Mouse (Mus musculus): Measurements from ENCODE around the gene Mia2. TPM values are rescaled to one million over a fixed set of nuclear protein-coding genes. Genes with fewer than 3 reads are reported as not detected.

Mia2 gene
- polyA plus RNA-seq, 1 experiment from 2014 or later: 79.6 TPM

DNA sequence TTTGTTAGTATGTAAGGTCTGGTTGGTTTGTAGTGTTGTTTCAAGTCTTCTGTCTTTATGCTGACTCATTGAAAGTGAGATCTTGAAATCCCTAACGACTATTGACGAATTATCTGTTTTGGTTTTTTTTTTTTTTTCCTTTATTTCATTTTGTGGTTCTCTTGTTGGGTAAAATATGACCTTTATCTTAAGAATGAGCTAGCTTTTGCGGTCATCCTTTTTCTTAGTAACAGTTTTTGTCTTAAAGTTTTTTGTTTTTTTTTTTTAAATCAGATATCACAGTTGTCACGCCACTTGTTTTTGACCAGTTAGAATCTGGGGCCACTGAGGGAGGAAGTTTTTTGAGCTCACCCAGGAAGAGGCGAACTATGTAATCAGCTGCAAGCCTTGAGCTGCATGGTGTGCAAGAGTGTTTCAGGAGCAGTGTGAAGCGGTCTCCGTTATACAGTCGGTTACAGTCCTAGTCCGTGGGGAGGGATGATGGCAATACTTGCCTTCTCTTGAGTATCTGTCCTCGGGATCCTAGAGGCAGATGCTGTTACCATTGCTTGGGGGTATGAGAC, 37.9 kb downstream of the Mia2 start:
- ATAC-seq (ENCODE audit: insufficient read depth, low FRiP score): no peak
- no peaks in the 10 kb centered on the region for H3K9me3 ChIP-seq (replicated peaks; ENCODE audit: control insufficient read depth, low read length)
- no peaks in the 10 kb centered on the region for H3K27me3 ChIP-seq (ENCODE audit: control insufficient read depth, insufficient read depth, low read length)
- H3K36me3 ChIP-seq (ENCODE audit: control insufficient read depth, insufficient read depth, low read length): no peaks in the 10 kb centered on the region
- H3K9ac ChIP-seq (ENCODE audit: low read length): no peak overlapping the region
- no peak overlapping the region for H3K4me3 ChIP-seq (replicated peaks; ENCODE audit: low read length)
- H3K27ac ChIP-seq (ENCODE audit: low read length): no peak overlapping the region
- peaks cover 12% of the 10 kb centered on the region for H3K4me1 ChIP-seq (ENCODE audit: control insufficient read depth, insufficient read depth, low read length)
- WGBS: 84% methylated on average over 10 of the region's 10 CpGs
- H3K4me2 ChIP-seq (ENCODE audit: low read depth, low read length): no peak overlapping the region

DNA sequence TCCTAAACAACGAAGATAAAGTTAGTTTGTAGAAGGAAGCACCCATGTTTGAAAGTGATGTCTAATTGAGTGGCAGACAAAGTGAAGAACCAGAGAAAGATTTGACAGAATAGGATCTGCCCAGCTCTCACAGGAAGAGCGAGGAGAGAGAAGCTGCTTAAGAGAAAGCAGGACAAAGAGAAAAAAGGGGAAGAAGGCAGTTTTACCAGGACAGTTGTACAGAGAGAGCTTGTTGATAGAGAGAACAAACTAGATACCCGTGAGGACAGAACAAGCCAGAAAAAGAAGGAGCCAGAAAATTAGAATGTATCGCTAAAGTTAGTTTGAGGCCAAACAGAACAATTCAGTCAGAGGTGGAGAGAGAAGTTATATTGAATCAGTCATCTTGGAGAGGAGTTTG, 39.5 kb downstream of the Mia2 start:
- Histone ChIP-seq H3K4me3 (replicated peaks; ENCODE audit: low read length) (no peak overlapping the region), H3K4me2 (ENCODE audit: low read depth, low read length) (no peak overlapping the region), H3K9me3 (replicated peaks; ENCODE audit: control insufficient read depth, low read length) (no peaks in the 10 kb centered on the region), H3K27ac (ENCODE audit: low read length) (no peak overlapping the region), H3K36me3 (ENCODE audit: control insufficient read depth, insufficient read depth, low read length) (peaks cover 5% of the 10 kb centered on the region; the same call in 1 of the 2 replicates), H3K27me3 (ENCODE audit: control insufficient read depth, insufficient read depth, low read length) (no peaks in the 10 kb centered on the region), H3K4me1 (ENCODE audit: control insufficient read depth, insufficient read depth, low read length) (peaks cover 12% of the 10 kb centered on the region), H3K9ac (ENCODE audit: low read length) (no peak overlapping the region)
- 89% methylated on average over 4 of the region's 4 CpGs for WGBS
- ATAC-seq (ENCODE audit: insufficient read depth, low FRiP score): no peak

DNA sequence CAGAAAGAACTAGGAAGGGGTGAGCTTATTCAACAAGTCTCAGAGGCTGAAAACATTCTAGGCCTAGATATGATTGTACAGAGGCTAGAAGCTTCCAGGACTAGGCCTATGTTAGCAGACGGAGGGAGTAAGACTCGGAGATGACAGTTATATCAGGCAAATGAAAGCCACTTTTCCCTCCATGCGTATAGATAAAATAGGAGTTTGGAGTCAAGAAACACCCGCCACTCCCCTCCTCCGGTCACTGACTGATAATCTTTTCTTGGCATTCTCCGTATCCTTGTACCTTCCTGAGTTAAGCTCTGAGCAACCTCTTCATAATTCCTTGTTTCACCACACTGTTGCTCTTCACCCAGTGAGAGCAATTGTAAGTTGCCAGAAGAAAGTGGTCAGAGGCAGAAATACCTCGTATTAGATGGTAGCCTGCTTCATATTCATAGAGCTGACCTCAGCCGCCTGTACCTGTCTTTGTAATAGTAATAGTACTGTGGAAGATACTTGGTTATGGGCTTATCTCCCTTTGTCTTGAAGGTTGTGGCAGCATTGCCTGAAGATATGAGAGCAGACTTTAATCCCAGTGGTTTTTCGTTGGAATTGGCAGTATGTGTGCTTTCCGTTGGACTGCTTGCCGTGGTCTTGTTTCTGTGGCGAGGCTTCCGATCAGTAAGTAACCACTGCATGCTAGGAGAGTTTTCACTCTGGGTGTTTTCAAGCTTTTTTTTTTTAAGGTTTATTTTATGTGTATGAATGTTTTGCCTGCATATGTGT, 40.1 kb downstream of the Mia2 start:
- H3K4me2 ChIP-seq (ENCODE audit: low read depth, low read length): no peak overlapping the region
- H3K27ac ChIP-seq (ENCODE audit: low read length): no peak overlapping the region
- no peaks in the 10 kb centered on the region for H3K9me3 ChIP-seq (replicated peaks; ENCODE audit: control insufficient read depth, low read length)
- 88% methylated on average over 13 of the region's 13 CpGs for WGBS
- no peaks in the 10 kb centered on the region for H3K27me3 ChIP-seq (ENCODE audit: control insufficient read depth, insufficient read depth, low read length)
- H3K36me3 ChIP-seq (ENCODE audit: control insufficient read depth, insufficient read depth, low read length): peaks cover 5% of the 10 kb centered on the region; the same call in 1 of the 2 replicates
- no peak overlapping the region for H3K4me3 ChIP-seq (replicated peaks; ENCODE audit: low read length)
- no peak overlapping the region for H3K9ac ChIP-seq (ENCODE audit: low read length)
- ATAC-seq (ENCODE audit: insufficient read depth, low FRiP score): no peak
- H3K4me1 ChIP-seq (ENCODE audit: control insufficient read depth, insufficient read depth, low read length): peaks cover 12% of the 10 kb centered on the region

DNA sequence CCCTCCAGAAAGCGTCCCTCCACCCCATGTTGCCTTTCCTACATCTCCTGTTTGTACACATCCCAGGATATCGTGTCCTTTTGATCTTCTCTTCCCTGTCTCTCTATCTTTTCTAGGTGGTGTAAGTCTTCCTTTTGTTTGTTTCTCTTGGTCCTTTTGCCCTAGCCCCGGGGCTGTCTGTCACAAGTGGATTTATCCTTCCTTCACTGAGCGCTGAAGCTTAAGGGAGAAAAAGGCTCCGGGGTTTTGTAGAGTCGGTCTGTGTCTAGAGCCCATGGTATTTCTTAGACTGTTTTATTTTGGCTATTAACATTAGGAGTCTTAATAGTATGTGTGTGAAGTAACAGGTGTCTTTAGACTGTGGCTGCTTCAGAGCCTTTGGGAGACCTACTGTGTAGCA, 41.4 kb downstream of the Mia2 start:
- Histone ChIP-seq H3K4me2 (ENCODE audit: low read depth, low read length) (no peak overlapping the region), H3K27me3 (ENCODE audit: control insufficient read depth, insufficient read depth, low read length) (no peaks in the 10 kb centered on the region), H3K4me3 (replicated peaks; ENCODE audit: low read length) (no peak overlapping the region), H3K4me1 (ENCODE audit: control insufficient read depth, insufficient read depth, low read length) (peaks cover 12% of the 10 kb centered on the region), H3K27ac (ENCODE audit: low read length) (no peak overlapping the region), H3K9me3 (replicated peaks; ENCODE audit: control insufficient read depth, low read length) (no peaks in the 10 kb centered on the region), H3K36me3 (ENCODE audit: control insufficient read depth, insufficient read depth, low read length) (peaks cover 14% of the 10 kb centered on the region; the same call in 1 of the 2 replicates), H3K9ac (ENCODE audit: low read length) (no peak overlapping the region)
- WGBS: 88% methylated on average over 6 of the region's 6 CpGs
- ATAC-seq (ENCODE audit: insufficient read depth, low FRiP score): no peak

DNA sequence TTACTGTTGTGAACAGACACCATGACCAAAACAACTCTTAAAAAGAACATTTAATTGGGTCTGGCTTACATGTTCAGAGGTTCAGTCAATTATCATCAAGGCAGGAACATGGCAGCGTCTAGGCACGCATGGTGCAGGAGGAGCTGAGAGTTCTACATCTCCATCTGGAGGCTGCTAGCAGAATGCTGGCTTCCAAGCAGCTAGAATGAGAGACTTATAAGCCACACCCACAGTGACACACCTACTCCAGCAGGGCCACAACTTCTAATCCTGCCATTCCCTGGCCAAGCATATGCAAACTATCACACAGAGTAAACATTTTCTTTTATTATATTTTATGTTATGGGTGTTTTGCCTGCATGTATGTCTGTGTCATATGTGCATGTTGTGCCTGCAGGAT, 43.8 kb downstream of the Mia2 start:
- Histone ChIP-seq H3K4me2 (ENCODE audit: low read depth, low read length) (no peak overlapping the region), H3K4me1 (ENCODE audit: control insufficient read depth, insufficient read depth, low read length) (no peaks in the 10 kb centered on the region), H3K9me3 (replicated peaks; ENCODE audit: control insufficient read depth, low read length) (no peaks in the 10 kb centered on the region), H3K4me3 (replicated peaks; ENCODE audit: low read length) (no peak overlapping the region), H3K27me3 (ENCODE audit: control insufficient read depth, insufficient read depth, low read length) (no peaks in the 10 kb centered on the region), H3K27ac (ENCODE audit: low read length) (no peak overlapping the region), H3K36me3 (ENCODE audit: control insufficient read depth, insufficient read depth, low read length) (peaks cover 20% of the 10 kb centered on the region), H3K9ac (ENCODE audit: low read length) (no peak overlapping the region)
- WGBS: 87% methylated on average over 2 of the region's 2 CpGs
- ATAC-seq (ENCODE audit: insufficient read depth, low FRiP score): no peak

DNA sequence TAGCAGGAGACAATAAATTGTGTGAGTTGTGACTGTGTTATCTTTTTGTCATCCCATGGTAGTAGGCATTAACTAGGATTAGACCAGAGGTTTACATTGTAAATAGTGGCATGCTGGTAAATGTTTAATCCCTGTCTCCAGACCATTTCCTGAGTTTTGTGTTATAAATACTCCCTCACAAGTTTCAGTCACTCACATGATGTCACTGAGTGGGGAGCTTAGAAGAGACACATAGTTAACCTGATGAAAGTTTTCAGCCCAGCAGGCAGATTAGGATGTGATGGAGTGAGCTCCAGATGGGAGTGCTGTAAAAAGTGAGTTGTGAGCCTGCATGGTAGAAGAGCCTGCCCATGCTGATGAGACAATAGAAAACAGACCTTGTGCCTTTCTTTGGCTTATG, 49.5 kb downstream of the Mia2 start:
- Histone ChIP-seq H3K27ac (ENCODE audit: low read length) (no peak overlapping the region), H3K36me3 (ENCODE audit: control insufficient read depth, insufficient read depth, low read length) (peaks cover 21% of the 10 kb centered on the region), H3K27me3 (ENCODE audit: control insufficient read depth, insufficient read depth, low read length) (no peaks in the 10 kb centered on the region), H3K9ac (ENCODE audit: low read length) (no peak overlapping the region), H3K4me3 (replicated peaks; ENCODE audit: low read length) (no peak overlapping the region), H3K4me1 (ENCODE audit: control insufficient read depth, insufficient read depth, low read length) (no peaks in the 10 kb centered on the region), H3K9me3 (replicated peaks; ENCODE audit: control insufficient read depth, low read length) (no peaks in the 10 kb centered on the region), H3K4me2 (ENCODE audit: low read depth, low read length) (no peak overlapping the region)
- no peak for ATAC-seq (ENCODE audit: insufficient read depth, low FRiP score)

DNA sequence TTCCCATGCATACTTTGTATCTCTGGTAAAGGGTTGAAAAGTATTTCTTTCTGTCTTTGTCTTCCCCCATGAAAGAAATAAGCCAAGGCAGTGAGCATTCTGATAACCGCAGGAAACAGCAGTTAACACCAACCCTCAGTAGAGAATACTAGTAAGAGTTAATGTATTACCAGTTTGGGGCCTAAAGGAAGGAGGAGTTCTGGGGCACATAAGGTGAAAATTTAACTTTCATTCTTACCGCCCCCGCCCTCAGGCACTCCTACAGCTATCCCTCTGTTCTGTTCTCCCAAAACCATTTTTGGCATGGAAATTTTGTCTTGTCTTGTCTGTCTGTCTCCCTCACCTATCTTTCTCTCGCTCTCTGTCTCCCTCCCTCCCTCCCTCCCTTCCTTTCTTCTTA, 54.1 kb downstream of the Mia2 start:
- H3K4me3 ChIP-seq (replicated peaks; ENCODE audit: low read length): no peak overlapping the region
- H3K27me3 ChIP-seq (ENCODE audit: control insufficient read depth, insufficient read depth, low read length): no peaks in the 10 kb centered on the region
- ATAC-seq (ENCODE audit: insufficient read depth, low FRiP score): no peak
- no peak overlapping the region for H3K4me2 ChIP-seq (ENCODE audit: low read depth, low read length)
- peaks cover 5% of the 10 kb centered on the region for H3K36me3 ChIP-seq (ENCODE audit: control insufficient read depth, insufficient read depth, low read length)
- H3K9ac ChIP-seq (ENCODE audit: low read length): no peak overlapping the region
- no peak overlapping the region for H3K27ac ChIP-seq (ENCODE audit: low read length)
- 88% methylated on average over 4 of the region's 4 CpGs for WGBS
- no peaks in the 10 kb centered on the region for H3K9me3 ChIP-seq (replicated peaks; ENCODE audit: control insufficient read depth, low read length)
- no peaks in the 10 kb centered on the region for H3K4me1 ChIP-seq (ENCODE audit: control insufficient read depth, insufficient read depth, low read length)

DNA sequence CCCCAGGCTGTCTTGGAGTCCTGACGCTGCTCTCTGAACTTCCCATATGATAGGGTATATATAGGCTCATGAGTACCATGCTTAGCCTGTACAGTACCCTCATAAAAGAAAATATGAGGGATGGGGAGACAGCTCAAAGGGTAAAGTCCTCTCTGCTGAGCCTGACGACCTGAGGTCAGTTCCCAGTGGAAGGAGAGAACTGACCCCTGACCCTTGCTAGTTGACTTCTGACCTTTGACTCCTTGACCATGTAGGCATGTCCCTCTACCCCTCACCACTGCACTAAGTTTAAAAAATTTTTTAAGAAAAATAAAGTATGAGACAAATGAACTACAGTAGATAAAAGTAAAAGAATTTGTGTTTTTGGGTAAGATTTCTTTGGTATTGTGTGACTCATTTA, 65.5 kb downstream of the Mia2 start:
- ATAC-seq (ENCODE audit: insufficient read depth, low FRiP score): no peak
- H3K4me2 ChIP-seq (ENCODE audit: low read depth, low read length): no peak overlapping the region
- WGBS: 52% methylated on average over 2 of the region's 2 CpGs
- H3K4me1 ChIP-seq (ENCODE audit: control insufficient read depth, insufficient read depth, low read length): no peaks in the 10 kb centered on the region
- H3K36me3 ChIP-seq (ENCODE audit: control insufficient read depth, insufficient read depth, low read length): peaks cover 8% of the 10 kb centered on the region; the same call in 1 of the 2 replicates
- no peak overlapping the region for H3K27ac ChIP-seq (ENCODE audit: low read length)
- H3K27me3 ChIP-seq (ENCODE audit: control insufficient read depth, insufficient read depth, low read length): no peaks in the 10 kb centered on the region
- H3K9ac ChIP-seq (ENCODE audit: low read length): no peak overlapping the region
- H3K9me3 ChIP-seq (replicated peaks; ENCODE audit: control insufficient read depth, low read length): no peaks in the 10 kb centered on the region
- H3K4me3 ChIP-seq (replicated peaks; ENCODE audit: low read length): no peak overlapping the region

DNA sequence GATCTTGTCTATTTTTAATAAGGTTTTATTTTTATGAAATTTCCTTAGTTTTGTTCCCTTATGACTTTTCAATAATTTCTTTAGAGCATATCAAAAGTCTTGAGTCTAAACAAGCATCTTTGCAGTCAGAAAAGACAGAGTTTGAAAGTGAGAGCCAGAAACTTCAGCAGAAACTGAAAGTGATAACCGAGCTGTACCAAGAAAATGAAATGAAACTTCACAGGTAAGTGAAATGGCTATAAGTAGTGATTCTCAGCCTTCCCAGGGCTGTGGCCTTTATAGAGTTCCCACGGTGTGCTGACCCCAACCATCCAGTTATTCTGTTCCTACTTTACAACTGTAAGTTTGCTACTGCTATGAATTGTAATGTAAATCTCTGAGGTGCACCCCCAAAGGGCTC, 67.2 kb downstream of the Mia2 start:
- no peaks in the 10 kb centered on the region for H3K27me3 ChIP-seq (ENCODE audit: control insufficient read depth, insufficient read depth, low read length)
- H3K4me2 ChIP-seq (ENCODE audit: low read depth, low read length): no peak overlapping the region
- peaks cover 5% of the 10 kb centered on the region; the same call in 1 of the 2 replicates for H3K36me3 ChIP-seq (ENCODE audit: control insufficient read depth, insufficient read depth, low read length)
- no peaks in the 10 kb centered on the region for H3K9me3 ChIP-seq (replicated peaks; ENCODE audit: control insufficient read depth, low read length)
- no peak for ATAC-seq (ENCODE audit: insufficient read depth, low FRiP score)
- no peak overlapping the region for H3K4me3 ChIP-seq (replicated peaks; ENCODE audit: low read length)
- no peak overlapping the region for H3K9ac ChIP-seq (ENCODE audit: low read length)
- H3K4me1 ChIP-seq (ENCODE audit: control insufficient read depth, insufficient read depth, low read length): no peaks in the 10 kb centered on the region
- WGBS: 92% methylated on average over 2 of the region's 2 CpGs
- no peak overlapping the region for H3K27ac ChIP-seq (ENCODE audit: low read length)
